Mouse (Mus musculus) heart, postnatal 36 days (tissue): ENCODE measurements at regions not wholly inside any gene's neighbourhood (a gene's known extent, or its start where the extent isn't known, plus 50 kb on each side); places are given as distances from the start of the nearest gene placed in this dataset.

ENCODE experiments used
- DNase-seq, 2 experiments: peaks; one replicate each; pipeline ENCODE4 v3.0.0; 2021 to 2022
- intact Hi-C: fragments of 180-260 bp; cut with DNase I; formaldehyde crosslinking; loops from one replicate; pipeline ENCODE4 v1.15.1; 2025

DNA sequence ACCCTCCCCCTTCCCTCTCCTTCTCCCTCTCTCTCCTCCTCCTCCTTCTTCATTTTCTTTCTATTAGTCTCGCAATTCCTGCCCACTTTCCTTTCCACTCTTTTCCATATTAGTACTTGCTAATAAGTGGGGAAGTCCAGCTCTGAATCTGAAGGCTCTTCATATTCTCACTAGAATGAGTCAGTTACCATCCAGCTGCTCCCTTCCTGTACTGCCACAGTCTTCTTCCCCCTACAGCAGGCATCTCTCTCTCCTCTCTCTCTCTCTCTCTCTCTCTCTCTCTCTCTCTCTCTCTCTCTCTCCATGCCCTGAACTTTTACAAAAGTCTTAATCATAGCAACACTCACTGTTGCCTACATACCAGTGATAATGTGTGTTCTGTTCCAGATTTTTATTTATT lies 226.6 kb upstream of the Pter start:
- DNase-seq = no peak
- intact Hi-C loops = no loop called here

DNA sequence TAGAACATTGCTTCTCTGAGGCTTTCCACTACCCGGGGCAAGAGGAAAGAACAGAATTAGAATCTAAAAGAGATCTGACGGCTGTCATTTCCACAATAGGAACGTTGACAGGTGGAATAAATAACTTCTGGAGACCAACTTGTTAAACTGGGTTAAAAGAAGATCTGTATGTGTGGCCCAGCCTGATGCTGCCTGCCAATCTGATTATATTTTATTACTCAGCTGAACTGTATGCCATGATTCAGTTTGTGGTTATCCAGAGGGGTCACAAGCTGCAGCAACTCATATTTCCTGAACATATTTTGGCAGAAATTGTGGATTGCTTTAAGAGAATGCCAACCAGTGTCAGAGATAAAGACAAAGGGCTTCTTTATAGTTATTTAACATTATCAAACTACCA lies 224.5 kb upstream of the Pter start:
- DNase-seq = no peak
- intact Hi-C loops = no loop called here

DNA sequence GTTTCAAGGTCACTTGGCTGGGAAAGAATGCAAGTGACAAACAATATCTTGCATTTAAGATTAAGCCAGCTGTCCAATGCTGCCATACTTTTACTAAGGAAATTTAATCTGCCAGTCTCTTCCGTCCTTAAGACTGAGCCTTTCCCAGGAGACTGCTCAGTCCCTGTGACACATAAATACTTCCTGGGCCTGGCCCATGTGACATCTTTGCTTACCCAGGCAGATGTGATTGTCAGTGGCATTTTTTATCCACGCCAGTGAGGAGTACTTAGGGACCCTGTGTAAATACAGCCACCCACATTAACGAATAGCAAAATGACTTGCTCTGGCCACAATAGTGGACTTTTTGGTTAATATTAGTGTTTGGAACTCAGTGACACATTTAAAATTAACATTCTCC lies 216.3 kb upstream of the Pter start:
- intact Hi-C loops = no loop called here

DNA sequence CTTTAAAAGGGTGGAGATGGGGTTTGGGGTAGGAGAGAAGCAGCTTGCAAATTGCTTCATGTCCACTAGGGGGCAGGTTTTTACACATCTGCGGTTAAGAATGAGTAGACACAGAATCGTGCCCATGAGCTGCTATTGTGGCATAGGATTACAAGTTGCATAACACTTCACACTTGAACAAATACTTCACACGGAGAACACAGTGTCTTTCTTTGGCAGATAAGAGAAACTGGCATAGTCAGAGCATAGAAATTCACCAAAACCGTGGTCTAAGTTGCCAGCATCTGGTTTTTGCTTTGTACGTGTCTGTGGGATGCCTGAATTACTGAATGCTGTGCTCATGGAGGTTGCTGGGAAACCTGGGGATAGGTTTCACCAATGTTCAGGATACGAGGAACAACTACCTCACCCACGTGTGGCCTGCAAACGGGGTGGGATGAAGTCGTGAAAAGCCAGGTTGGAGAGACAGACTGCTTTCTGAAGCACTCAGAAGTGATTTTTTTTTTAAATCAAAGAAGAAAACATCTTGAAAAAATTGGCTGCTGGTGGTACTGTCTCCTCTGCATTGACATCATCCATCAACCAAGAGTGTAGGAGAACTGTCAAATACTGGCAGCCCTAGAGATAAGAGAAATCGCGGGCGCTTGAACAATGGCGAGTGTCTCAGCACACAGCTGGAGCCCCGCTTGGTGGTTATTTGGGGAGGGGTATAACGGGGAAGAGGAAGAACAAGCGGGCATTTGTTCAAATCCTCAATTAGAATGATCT lies 214.5 kb upstream of the Pter start:
- intact Hi-C loops = loop anchor here (2.0 kb wide), 1 partner anchor 527 kb away; no protein-coding TSS in a partner anchor
- DNase-seq = peak; percentile 42 to 43

More for the DNA sequence above, 216.3 kb upstream of the Pter start:
- no peak for DNase-seq

DNA sequence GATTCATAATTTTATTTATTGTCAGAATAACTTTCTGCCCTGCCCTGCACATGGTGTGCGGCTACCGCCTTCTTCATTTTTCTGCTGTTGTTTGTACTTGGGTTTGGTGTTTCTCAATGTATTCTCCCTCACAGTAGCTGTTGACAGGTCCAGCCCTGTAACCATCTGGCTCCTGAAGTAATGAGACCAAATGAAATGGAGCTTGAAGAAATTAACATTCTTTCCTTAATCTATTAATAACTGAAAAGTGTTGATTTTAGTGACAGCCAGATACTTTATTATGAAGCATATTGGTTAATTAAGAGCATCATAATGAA lies 214.0 kb upstream of the Pter start:
- DNase-seq = no peak
- intact Hi-C loops = loop anchor here (2.0 kb wide), 1 partner anchor 527 kb away; no protein-coding TSS in a partner anchor

DNA sequence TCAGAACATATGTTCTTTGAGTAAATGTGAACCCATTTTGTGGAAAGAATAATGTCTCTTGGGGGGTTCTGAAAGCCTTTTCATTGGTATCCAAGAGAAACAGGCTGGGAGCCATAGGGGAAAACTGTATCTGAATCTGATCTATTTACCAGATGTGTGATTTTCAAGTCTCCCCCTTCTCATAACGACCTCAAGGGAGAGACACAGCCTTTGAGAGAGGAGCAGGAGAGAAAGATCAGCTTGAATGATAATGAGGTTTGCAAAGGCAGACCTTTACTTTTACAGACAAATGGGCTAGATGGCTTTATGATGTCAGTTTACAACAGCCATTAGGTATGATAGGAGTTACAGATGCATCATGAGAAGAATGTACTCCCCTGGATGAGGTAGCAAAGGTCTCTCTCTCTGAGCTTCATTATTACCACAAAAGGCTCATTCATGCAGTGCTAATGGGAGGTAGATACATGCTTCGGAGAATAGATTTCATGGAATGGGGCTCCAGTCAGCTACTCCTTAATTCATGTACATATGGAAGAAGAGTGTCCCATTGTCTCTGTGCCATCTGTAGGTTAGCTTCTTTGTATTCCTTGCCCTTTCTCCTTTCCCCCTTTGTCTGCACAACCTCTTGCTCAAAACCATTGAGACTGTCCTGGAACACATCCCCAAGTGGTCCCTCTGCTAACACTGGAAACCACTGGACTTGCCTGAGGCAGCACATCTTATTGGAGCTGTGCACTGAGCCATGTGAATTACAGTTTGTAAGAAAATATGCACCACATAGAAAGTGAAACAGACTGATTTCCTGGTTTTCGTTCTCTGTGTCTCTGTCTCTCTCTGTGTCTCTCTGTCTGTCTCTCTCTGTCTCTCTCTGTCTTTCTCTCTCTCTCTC lies 207.5 kb upstream of the Pter start:
- intact Hi-C loops = no loop called here
- DNase-seq = no peak

DNA sequence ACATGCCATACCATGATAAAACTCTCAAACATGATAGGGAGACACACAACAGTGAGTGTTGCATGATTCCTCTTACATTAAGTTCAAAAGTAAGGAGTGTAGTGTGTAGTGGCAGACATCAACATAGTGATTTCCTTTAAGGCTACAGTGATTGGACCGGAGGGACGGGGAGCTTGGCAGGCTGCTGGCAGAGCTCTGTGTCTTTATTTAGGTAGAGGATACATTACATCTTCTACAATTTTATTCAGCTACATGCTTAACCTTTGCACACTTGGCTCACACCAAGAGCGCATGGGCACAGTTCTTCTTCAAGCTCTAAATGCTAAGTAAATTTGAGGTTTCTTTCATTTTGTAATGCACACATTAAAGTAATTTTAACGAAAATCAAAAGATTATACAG lies 194.6 kb upstream of the Pter start:
- no peak for DNase-seq
- intact Hi-C loops = no loop called here

DNA sequence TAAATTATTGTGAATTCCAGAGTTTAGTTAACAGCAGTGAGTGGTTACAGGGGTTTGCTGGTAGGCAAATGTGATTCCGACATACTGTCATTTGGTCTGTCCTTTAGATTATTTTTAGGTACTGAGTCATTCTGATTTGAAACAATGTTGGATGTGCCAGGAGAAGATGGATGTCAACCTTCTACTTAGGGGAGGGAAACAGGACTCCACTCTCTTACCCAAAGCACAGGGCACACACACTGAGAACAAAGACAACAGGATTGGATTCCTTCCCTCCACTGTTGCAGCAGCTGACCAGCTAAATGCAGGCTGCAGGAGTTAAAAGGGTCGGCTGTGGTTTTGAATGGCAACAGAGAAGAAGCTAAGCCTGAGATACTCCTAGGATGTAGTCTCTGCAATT lies 186.7 kb upstream of the Pter start:
- no peak for DNase-seq

DNA sequence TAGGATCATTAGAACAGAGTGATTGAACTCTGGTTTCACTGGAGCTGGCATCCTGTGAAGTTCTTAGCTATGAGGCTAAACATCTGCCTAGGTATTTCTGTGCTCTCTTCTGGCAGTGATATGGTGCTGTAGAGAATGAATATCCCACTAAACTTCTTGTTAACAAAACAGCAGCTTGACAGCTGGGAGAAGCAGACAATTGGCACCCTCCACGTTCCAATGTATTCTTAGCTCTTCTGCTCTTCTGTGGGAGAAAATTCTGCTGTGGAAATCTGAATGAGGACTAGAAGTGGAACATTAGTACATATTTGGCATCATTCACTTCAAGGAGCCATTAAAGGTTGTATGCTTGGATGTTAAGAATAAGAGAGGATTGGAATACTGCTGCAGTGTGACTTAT lies 177.0 kb upstream of the Pter start:
- intact Hi-C loops = no loop called here
- DNase-seq = no peak

More for the DNA sequence above, 186.7 kb upstream of the Pter start:
- intact Hi-C loops = no loop called here

DNA sequence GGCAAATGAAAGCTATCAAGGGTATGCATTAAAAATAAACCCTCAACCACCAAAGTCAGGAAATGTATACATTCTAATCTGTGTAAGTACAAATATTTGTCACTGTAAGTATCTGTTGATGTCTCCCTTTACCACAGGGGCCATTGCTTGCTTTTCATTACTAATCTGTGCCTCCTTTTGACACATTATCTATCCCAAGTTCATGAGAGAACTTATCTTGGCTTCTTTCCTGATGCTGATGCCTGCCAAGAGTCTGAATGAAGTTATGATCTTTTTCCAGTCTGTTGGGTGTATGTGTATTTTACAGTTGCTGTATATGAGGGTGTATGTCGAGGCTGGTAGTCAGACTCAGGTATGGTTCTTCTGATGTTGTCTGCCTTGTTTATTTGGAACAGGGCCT lies 165.0 kb upstream of the Pter start:
- intact Hi-C loops = no loop called here
- DNase-seq = peak in 1 of 2 experiments; percentile 15

DNA sequence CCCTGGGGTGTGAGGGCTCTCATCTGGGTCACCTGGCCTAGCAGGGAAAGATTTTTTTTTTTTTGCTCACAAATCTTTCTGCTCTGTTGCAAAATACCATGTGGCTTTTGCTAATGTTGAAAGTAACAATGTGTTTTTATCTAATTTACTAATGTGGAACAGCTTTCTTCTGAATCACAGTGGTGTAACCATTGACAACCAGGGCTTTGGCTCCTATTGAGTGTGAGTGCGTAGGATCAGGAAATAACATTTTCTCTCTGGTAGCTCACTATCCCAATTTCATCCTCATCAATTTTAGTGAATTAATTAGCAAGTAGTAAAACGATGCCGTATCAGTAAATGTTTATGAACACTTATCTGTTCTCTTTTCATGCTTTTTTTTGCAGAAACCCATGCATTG lies 163.9 kb upstream of the Pter start:
- no peak for DNase-seq
- intact Hi-C loops = no loop called here

DNA sequence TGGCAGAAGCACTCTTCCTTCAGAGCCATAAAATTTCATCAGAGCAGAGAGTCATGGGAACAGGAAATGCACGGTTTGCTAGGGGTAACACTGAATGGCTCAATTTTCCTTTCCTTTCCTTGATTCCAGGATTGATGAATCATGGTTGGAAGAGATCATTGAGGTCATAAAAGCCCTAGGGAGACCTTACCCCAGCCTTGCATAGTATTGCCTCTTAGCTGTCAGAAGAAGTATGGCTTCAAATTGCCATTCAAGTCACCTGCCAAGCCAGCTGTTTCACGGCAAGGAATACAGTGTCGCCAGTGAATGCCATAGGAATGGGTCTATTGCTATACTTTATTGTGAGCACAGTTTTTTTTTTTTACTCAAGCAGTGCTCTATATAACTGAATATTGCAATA lies 162.4 kb upstream of the Pter start:
- no peak for DNase-seq
- intact Hi-C loops = no loop called here

DNA sequence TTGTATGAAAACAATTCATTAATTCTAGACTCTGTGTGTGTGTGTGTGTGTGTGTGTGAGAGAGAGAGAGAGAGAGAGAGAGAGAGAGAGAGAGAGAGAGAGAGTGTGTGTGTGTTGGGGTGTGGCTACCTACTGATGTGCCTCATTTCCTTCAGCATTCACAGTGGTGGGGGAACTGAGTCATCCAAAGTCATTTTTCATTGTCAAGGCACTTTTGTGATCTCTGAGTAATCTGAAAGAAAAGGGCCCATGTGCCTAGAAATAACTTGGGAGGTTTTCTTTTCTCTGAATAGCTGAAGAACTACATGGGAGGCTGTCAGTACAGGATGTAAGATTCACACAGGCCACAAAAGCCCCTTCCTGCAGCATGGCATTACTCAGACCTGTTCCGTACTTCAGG lies 159.3 kb upstream of the Pter start:
- intact Hi-C loops = no loop called here
- DNase-seq = no peak

DNA sequence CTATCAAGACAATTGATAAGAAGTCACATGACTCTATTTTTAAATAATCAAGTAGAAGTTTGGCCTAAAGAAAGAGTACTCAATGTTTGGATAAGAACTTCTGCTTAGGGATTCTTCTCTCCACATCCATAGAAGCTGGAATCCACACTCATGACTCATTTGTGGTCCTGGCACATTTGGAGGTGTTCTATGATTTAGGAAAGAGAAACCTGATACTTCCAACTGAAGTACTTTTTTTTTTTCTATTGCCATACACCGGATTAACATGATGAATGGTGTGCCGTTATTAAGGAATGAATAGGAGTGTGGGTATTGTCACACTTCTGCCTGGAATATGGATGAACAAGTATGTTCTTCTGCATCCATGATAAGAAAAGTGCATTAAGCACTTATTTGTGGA lies 158.5 kb upstream of the Pter start:
- intact Hi-C loops = no loop called here
- no peak for DNase-seq

DNA sequence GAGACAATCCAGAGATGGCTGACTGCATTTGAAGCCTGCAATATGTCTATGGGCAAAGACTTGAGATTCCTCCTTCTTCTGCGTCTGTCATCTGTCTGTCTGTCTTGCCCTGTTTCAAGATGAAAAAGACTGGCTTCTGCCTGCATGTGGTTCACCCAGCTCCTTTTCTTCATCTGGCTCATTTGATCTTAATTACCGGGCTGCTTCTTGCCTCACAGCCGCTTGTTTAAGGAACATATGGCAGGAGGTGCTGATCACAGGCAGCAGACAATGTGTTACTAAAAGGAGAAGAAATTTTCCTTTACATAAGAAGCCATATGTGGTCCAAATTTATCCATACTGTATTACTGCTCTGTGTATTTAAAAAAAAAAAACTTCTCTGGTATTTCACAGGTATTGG lies 147.0 kb upstream of the Pter start:
- intact Hi-C loops = no loop called here
- no peak for DNase-seq

DNA sequence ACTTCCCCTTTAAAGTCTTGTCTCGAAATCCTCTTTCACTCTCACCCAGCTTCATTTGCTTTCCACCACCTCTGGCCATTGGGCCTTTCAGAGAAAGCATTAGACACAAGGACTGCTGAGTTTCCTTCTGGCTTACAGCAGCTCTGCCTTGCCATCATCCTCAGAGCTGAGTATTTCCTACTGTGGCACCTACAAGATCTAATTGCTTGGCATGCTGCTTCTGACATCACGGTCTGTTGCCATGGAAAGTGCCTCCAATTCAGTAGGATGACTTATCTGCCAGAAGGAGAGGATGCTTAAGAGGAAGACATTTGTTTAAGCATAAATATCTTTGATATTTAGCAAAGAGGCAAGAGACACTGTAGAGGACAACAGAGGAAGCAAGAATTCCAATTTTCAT lies 146.1 kb upstream of the Pter start:
- intact Hi-C loops = no loop called here
- DNase-seq = no peak

DNA sequence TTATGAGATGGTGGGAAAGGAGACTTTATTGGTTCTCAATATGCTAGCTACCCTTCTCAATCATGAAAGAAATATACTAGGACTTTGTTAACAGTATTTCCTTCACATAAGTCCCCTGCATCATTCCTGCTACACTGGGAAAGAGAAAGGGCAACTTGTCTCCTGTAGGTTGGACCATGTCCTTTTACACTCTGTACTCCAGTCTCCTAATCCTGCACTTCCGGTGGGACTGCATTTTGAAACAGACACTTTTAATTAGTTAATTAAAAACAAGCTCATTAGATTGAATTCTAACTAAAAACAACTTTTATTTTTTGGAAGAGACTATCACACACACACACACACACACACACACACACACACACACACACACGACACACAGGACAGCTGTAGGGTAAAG lies 131.2 kb upstream of the Pter start:
- no peak for DNase-seq
- intact Hi-C loops = no loop called here

DNA sequence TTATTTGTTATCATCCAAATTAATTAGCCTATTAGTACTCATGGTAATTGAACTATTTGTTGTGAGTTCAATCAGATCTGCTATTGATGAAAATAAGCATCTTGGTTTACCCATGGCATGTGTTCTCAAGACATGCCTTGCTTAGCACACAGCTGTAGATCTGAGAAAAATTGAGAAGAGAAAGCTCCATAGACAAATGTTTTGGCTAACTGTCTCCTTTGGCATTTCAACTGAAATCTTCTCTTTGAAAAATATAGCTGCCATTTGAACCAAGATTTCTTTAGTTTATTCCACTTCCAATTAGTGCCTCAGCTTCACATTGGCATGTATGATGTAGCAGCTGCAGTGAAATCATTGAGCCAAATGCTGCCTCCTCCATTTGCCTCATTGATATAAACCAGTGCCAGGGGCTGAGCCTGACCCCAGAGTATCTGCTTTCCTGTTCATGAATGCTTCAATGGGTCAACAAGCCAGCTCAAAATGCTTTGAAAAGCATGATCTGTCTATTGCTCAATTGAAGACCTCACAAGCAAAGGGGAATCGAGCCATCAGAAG lies 126.1 kb upstream of the Pter start:
- intact Hi-C loops = no loop called here
- no peak for DNase-seq

DNA sequence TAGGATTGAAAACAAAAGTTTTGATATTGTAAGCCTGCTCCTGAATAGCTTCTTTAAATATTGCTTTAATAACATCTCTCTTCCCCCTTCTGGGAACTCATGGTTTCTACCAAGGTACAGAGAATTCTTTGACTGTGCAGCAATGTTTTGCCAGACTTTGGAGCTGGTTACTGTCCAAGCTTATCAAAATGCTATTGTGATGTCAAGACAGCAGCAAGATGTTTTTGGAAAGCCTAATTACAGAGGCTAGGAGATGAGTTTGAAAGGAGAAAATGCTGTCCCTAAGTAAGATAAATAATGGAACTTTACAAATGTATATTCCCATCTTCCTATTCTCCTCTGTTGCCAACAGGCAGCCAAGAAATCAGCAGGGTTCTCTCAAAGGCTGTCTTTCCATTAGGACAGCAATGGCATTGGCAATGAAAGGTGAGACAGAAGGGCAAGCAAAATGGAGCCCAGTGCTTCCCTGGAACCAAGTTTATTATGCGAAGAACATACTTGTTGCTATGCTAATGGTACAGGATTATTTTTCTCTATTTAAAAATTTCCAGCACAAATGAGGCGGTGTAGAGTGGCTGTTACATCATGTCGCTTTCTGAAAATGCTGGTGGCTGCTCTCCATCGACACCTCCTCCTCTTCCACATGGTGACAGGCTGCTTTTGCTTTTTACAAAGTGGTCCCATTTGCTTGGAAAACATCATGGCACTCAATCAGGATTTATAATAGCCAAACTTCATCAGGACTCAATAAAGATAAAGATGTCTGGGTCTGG lies 124.5 kb upstream of the Pter start:
- intact Hi-C loops = no loop called here
- DNase-seq = no peak

DNA sequence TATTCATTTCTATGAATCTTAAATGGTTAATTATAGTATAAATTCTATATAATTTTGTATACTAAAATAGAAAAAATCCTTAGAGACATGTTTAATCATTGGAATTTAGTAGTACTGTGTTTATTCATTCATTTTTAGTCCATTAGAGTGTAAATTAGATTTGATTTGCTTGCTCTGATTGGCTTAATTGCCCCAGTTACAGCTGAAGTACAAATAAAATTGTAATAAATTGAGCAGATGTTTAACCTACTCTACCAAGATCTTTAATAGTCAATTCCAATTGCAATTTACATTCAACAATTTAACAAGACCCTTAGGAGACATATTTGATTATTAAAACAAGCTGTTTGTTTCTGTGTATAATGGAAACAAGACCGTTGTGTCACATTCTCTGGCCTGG lies 121.2 kb upstream of the Pter start:
- no peak for DNase-seq
- intact Hi-C loops = no loop called here

DNA sequence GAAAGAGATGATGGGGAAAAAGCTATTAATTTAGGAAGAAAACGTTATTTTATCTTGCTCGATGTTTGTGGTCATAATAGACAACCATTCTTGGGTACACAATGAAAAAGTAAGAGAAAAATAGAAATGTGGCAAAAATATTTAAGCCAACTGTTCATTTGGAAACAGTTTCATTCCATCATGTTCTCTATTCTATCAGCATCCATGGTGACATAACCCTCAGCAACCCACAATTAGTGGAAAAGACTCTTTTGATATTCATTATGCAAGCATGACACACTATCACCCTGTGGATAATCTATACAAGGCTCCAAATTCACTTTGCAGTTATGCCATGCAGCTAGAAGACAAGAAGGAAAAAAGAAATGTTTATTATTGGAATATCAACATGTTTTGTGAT lies 118.7 kb upstream of the Pter start:
- intact Hi-C loops = no loop called here
- no peak for DNase-seq
